Mouse (Mus musculus) midbrain, embryonic 16.5 days (tissue): Measurements from ENCODE around the gene Fbn1. TPM values are rescaled to one million over a fixed set of nuclear protein-coding genes. Genes with fewer than 3 reads are reported as not detected.

ENCODE experiments used
- ATAC-seq: fragments of 200-750 bp; cut with Nextera tagmentation; 2 replicates; pipeline ENCODE4 v1.8.0; 2017; ENCODE audit warnings: moderate TSS enrichment
- H3K27ac ChIP-seq: fragments of 300-500 bp; sonication (generic); 2 replicates; pipeline ENCODE4 v1.5.1; 2014; ENCODE audit warnings: mild to moderate bottlenecking, low read length, mixed read lengths
- H3K27me3 ChIP-seq: fragments of 300-500 bp; sonication (generic); 2 replicates; pipeline ENCODE4 v1.6.1; 2014; ENCODE audit warnings: low read depth, low read length, mixed read lengths; ENCODE audit not compliant: control insufficient read depth, insufficient read depth
- H3K36me3 ChIP-seq: fragments of 300-500 bp; sonication (generic); 2 replicates; pipeline ENCODE4 v1.6.1; 2014; ENCODE audit warnings: mild to moderate bottlenecking, low read length, moderate library complexity, mixed read lengths; ENCODE audit not compliant: control insufficient read depth, insufficient read depth
- H3K4me1 ChIP-seq: fragments of 300-500 bp; sonication (generic); 2 replicates; pipeline ENCODE4 v1.6.1; 2014; ENCODE audit warnings: mild to moderate bottlenecking, low read length, mixed read lengths; ENCODE audit not compliant: control insufficient read depth, insufficient read depth
- H3K4me2 ChIP-seq: fragments of 300-500 bp; sonication (generic); 2 replicates; pipeline ENCODE4 v1.6.1; 2014; ENCODE audit warnings: mild to moderate bottlenecking, low read length, mixed read lengths
- H3K4me3 ChIP-seq: fragments of 300-500 bp; sonication (generic); 2 replicates; pipeline ENCODE4 v1.5.1; 2014; ENCODE audit warnings: low read depth, mild to moderate bottlenecking, low read length, moderate library complexity, mixed read lengths
- H3K9ac ChIP-seq: fragments of 300-500 bp; sonication (generic); 2 replicates; pipeline ENCODE4 v1.6.1; 2014; ENCODE audit warnings: low read depth, low read length, mixed read lengths
- H3K9me3 ChIP-seq: fragments of 300-500 bp; sonication (generic); replicated peaks from 2 replicates; pipeline ENCODE4 v1.6.1; 2014; ENCODE audit warnings: mild to moderate bottlenecking, low read length, mixed read lengths; ENCODE audit not compliant: control insufficient read depth, poor library complexity, severe bottlenecking
- WGBS: fragments of 180-500 bp; shearing (Covaris S2); extraction: QIAGEN DNeasy Blood & Tissue Kit; methylation state at CpG from one replicate; pipeline ENCODE4 v1.1.7; 2014; 5-methylcytosine and 5-hydroxymethylcytosine counted together
- polyA plus RNA-seq: library from polyadenylated mRNA; unstranded; fragments of >200 nt; fragmentation: Nextera tagmentation; extraction: Ambion mirVana; gene quantifications from 2 replicates; pipeline ENCODE4 v1.2.1, GENCODE M21; 2015

The Fbn1 gene
- polyA plus RNA-seq, 1 experiment from 2014 or later, result 1.8 TPM

- ATAC-seq, result no peak
- no peaks in the 10 kb centered on the region for H3K4me1 ChIP-seq
- no peak overlapping the region for H3K4me3 ChIP-seq
- no peak overlapping the region for H3K4me2 ChIP-seq
- H3K9me3 ChIP-seq, result no peaks in the 10 kb centered on the region
- WGBS, result 85% methylated on average over 5 of the region's 5 CpGs
- H3K9ac ChIP-seq, result no peak overlapping the region
- no peaks in the 10 kb centered on the region for H3K36me3 ChIP-seq
- H3K27me3 ChIP-seq, result no peaks in the 10 kb centered on the region
- no peak overlapping the region for H3K27ac ChIP-seq
Observed at GRCm38 (mm10) chr2:125526566-125526965, 18.8 kb upstream of the Fbn1 start.

- Histone ChIP-seq H3K9ac (no peak overlapping the region), H3K27me3 (no peaks in the 10 kb centered on the region), H3K4me2 (no peak overlapping the region), H3K4me1 (no peaks in the 10 kb centered on the region), H3K27ac (no peak overlapping the region), H3K4me3 (no peak overlapping the region), H3K36me3 (no peaks in the 10 kb centered on the region), H3K9me3 (no peaks in the 10 kb centered on the region)
- 92% methylated on average over 2 of the region's 2 CpGs for WGBS
- ATAC-seq, result no peak
Observed at GRCm38 (mm10) chr2:125525484-125525883, 17.7 kb upstream of the Fbn1 start.

- H3K27me3 ChIP-seq, result no peaks in the 10 kb centered on the region
- no peak overlapping the region for H3K27ac ChIP-seq
- no peaks in the 10 kb centered on the region for H3K4me1 ChIP-seq
- H3K9ac ChIP-seq, result no peak overlapping the region
- no peaks in the 10 kb centered on the region for H3K36me3 ChIP-seq
- 28% methylated on average over 4 of the region's 4 CpGs for WGBS
- ATAC-seq, result no peak
- no peak overlapping the region for H3K4me3 ChIP-seq
- no peak overlapping the region for H3K4me2 ChIP-seq
- no peaks in the 10 kb centered on the region for H3K9me3 ChIP-seq
Observed at GRCm38 (mm10) chr2:125516594-125516993, 8.8 kb upstream of the Fbn1 start.

- H3K27ac ChIP-seq, result no peak overlapping the region
- H3K4me2 ChIP-seq, result no peak overlapping the region
- no peaks in the 10 kb centered on the region for H3K9me3 ChIP-seq
- H3K9ac ChIP-seq, result no peak overlapping the region
- WGBS, result 60% methylated on average over 12 of the region's 12 CpGs
- no peaks in the 10 kb centered on the region for H3K4me1 ChIP-seq
- H3K27me3 ChIP-seq, result no peaks in the 10 kb centered on the region
- ATAC-seq, result no peak
- H3K4me3 ChIP-seq, result no peak overlapping the region
- no peaks in the 10 kb centered on the region for H3K36me3 ChIP-seq
Observed at GRCm38 (mm10) chr2:125515291-125516057, 7.7 kb upstream of the Fbn1 start.

- Histone ChIP-seq H3K27ac (no peak overlapping the region), H3K9me3 (no peaks in the 10 kb centered on the region), H3K4me2 (no peak overlapping the region), H3K27me3 (no peaks in the 10 kb centered on the region), H3K36me3 (no peaks in the 10 kb centered on the region), H3K4me1 (no peaks in the 10 kb centered on the region), H3K9ac (no peak overlapping the region), H3K4me3 (no peak overlapping the region)
- 73% methylated on average over 3 of the region's 3 CpGs for whole genome bisulfite sequencing
- ATAC-seq, result no peak
Observed at GRCm38 (mm10) chr2:125514391-125514790, 6.6 kb upstream of the Fbn1 start.

GRCm38 (mm10) chr2:125512544-125512943, 4.8 kb upstream of the Fbn1 start:
- WGBS, result 90% methylated on average over 4 of the region's 4 CpGs
- Histone ChIP-seq H3K9ac (no peak overlapping the region), H3K27ac (no peak overlapping the region), H3K4me2 (no peak overlapping the region), H3K36me3 (no peaks in the 10 kb centered on the region), H3K9me3 (no peaks in the 10 kb centered on the region), H3K4me1 (no peaks in the 10 kb centered on the region), H3K4me3 (no peak overlapping the region), H3K27me3 (no peaks in the 10 kb centered on the region)
- ATAC-seq, result no peak

- Histone ChIP-seq H3K9ac (no peak overlapping the region), H3K4me1 (peaks cover 2% of the 10 kb centered on the region; the same call in 1 of the 2 replicates), H3K9me3 (no peaks in the 10 kb centered on the region), H3K36me3 (no peaks in the 10 kb centered on the region), H3K4me2 (no peak overlapping the region), H3K4me3 (no peak overlapping the region), H3K27ac (no peak overlapping the region), H3K27me3 (no peaks in the 10 kb centered on the region)
- 78% methylated on average over 4 of the region's 4 CpGs for WGBS
- ATAC-seq, result no peak
Observed at GRCm38 (mm10) chr2:125511898-125512297, 4.1 kb upstream of the Fbn1 start.

- Histone ChIP-seq H3K9me3 (no peaks in the 10 kb centered on the region), H3K4me2 (no peak overlapping the region), H3K36me3 (no peaks in the 10 kb centered on the region), H3K27ac (no peak overlapping the region), H3K9ac (no peak overlapping the region), H3K4me1 (peaks cover 4% of the 10 kb centered on the region; the same call in 1 of the 2 replicates), H3K4me3 (no peak overlapping the region), H3K27me3 (no peaks in the 10 kb centered on the region)
- ATAC-seq, result no peak
- WGBS, result 74% methylated on average over 2 of the region's 2 CpGs
Observed at GRCm38 (mm10) chr2:125510752-125511151, 3.0 kb upstream of the Fbn1 start.

- no peak for ATAC-seq
- H3K9ac ChIP-seq, result no peak overlapping the region
- 87% methylated on average over 5 of the region's 5 CpGs for WGBS
- H3K4me1 ChIP-seq, result peaks cover 13% of the 10 kb centered on the region
- no peak overlapping the region for H3K4me2 ChIP-seq
- H3K4me3 ChIP-seq, result no peak overlapping the region
- H3K27me3 ChIP-seq, result no peaks in the 10 kb centered on the region
- no peaks in the 10 kb centered on the region for H3K9me3 ChIP-seq
- no peak overlapping the region for H3K27ac ChIP-seq
- H3K36me3 ChIP-seq, result no peaks in the 10 kb centered on the region
Observed at GRCm38 (mm10) chr2:125508381-125508780, 588 bp upstream of the Fbn1 start.
